Mouse (Mus musculus): ENCODE measurements around the gene Cltc.
"Not testable (repeated sequence)": the region's sequence is repeated elsewhere in the genome, so short reads cannot be mapped to it uniquely, and the experiment has no call there.

Gene Cltc

GRCm38 (mm10) chr11:86757480-86758371, at the start of gene Cltc:
Gene Cltc, minus strand, starts transcription at chr11:86757565.
- peak; percentile 97 for DNase-seq

GRCm38 (mm10) chr11:86807001-86807477, 49.7 kb upstream of the Cltc start:
- DNase-seq: peak; percentile 66

GRCm38 (mm10) chr11:86794161-86794560, 36.8 kb upstream of the Cltc start:
- no peak for DNase-seq

- DNase-seq: peak; percentile 15
These were observed 30.1 kb upstream of the Cltc start for GRCm38 (mm10) chr11:86787436-86787835.

- no peak for DNase-seq
These were observed 28.4 kb upstream of the Cltc start for GRCm38 (mm10) chr11:86785767-86786166.

- DNase-seq: peak; percentile 71
These were observed 12.5 kb upstream of the Cltc start for GRCm38 (mm10) chr11:86769884-86770283.

GRCm38 (mm10) chr11:86764501-86764900, 7.1 kb upstream of the Cltc start:
- DNase-seq: no peak

GRCm38 (mm10) chr11:86763127-86763526, 5.8 kb upstream of the Cltc start:
- not testable (repeated sequence) for DNase-seq

GRCm38 (mm10) chr11:86760357-86760756, 3.0 kb upstream of the Cltc start:
- no peak for DNase-seq

- DNase-seq: no peak
These were observed 2.5 kb upstream of the Cltc start for GRCm38 (mm10) chr11:86759886-86760285.

- no peak for DNase-seq
These were observed 1.9 kb upstream of the Cltc start for GRCm38 (mm10) chr11:86759226-86759625.

GRCm38 (mm10) chr11:86758559-86758958, 1.2 kb upstream of the Cltc start:
- DNase-seq: no peak

GRCm38 (mm10) chr11:86757142-86757479, 254 bp downstream of the Cltc start:
- no peak for DNase-seq

GRCm38 (mm10) chr11:86756156-86757141, 916 bp downstream of the Cltc start:
- peak; percentile 60 for DNase-seq

GRCm38 (mm10) chr11:86752404-86752803, 5.0 kb downstream of the Cltc start:
- no peak for DNase-seq

- DNase-seq: no peak
These were observed 6.4 kb downstream of the Cltc start for GRCm38 (mm10) chr11:86751010-86751409.

- no peak for DNase-seq
These were observed 7.5 kb downstream of the Cltc start for GRCm38 (mm10) chr11:86749776-86750423.

GRCm38 (mm10) chr11:86745634-86746404, 11.5 kb downstream of the Cltc start:
- no peak for DNase-seq

GRCm38 (mm10) chr11:86742605-86743004, 14.8 kb downstream of the Cltc start:
- no peak for DNase-seq

- no peak for DNase-seq
These were observed 15.9 kb downstream of the Cltc start for GRCm38 (mm10) chr11:86741505-86741904.

GRCm38 (mm10) chr11:86739470-86739869, 17.9 kb downstream of the Cltc start:
- no peak for DNase-seq

GRCm38 (mm10) chr11:86738956-86739355, 18.4 kb downstream of the Cltc start:
- peak; percentile 31 for DNase-seq

All from lung, postnatal 36 days (tissue).